Mouse (Mus musculus): ENCODE data around the gene Gm28047. TPM values are rescaled to one million over a fixed set of nuclear protein-coding genes. Genes with fewer than 3 reads are reported as not detected.
"Not testable (repeated sequence)": the region's sequence is repeated elsewhere in the genome, so short reads cannot be mapped to it uniquely, and the experiment has no call there.

Gene Gm28047
- total RNA-seq, 2 experiments from 2014 or later, result 0.60 TPM; not detected in 1

DNA sequence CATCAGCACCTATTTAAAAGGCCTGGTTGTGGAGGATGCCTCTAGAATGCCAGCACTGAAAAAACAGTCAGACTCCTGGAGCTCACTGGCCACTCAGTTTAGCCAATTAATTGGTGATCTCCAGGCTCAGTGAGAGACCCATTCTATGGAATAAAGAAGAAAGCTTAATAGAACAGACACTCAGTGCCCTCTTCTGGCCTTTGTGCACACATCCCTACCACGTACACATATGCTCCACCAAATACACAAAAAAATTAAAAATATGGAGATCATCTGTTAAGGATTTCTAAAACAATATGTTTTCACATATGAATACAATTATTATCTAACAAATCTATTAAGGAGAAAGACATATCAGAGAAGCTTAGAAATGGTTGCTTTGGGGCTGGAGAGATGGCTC lies 4.1 kb downstream of the Gm28047 start:
- no peak for DNase-seq (ENCODE audit: low spot score in 2 of 2)

DNA sequence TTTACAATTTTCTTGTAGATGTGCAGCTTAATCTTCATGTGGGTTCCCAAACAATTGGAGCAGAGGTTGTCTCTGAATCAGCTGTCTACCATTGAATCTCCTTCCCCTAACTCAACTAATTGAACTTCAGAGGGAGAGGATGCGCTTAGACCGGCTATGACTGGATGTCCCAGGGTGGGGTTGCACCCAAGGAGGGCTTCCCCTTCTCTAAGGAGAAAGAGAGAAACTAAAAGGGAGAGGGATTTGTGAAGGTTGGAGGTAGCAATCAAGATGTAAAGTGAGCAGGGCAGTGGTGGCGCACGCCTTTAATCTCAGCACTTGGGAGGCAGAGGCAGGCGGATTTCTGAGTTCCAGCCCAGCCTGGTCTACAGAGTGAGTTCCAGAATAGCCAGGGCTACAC lies 5.4 kb downstream of the Gm28047 start:
- no peak for DNase-seq (ENCODE audit: low spot score in 2 of 2)

DNA sequence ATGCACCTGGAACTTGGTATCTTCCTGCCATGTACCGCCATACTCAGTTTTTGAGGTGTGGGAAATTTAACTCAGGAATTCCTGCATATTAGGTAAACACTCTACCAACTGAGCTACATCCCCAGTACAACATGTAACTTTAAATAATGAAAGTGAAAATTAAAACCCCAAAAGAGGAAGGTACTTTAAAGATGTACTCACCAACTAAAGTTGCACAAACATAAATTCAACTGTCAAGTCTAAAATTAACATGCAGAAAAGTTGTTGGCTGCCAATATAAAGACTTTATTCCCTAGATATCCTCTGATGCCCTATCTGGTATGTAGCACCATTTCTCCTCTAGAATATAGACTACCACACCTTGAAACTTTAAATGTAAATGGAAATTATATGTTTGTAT lies 7.2 kb downstream of the Gm28047 start:
- DNase-seq (ENCODE audit: low spot score in 2 of 2), result no peak

DNA sequence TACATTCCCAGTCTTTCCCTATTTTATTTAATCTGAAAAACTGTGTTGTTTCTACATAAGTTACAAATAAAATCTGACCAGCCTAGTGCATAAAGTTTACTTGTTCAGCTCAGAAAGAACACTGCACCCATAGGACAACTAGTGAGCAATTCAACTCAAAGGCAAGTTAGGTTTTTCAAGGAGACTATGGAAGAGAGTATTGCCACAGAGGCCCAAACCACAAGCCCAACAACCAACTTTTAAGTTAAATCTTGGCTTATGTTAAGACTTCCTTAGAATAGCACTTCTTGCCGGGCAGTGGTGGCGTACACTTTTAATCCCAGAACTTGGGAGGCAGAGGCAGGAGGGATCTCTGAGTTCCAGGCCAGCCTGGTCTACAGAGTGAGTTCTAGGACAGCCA lies 8.7 kb downstream of the Gm28047 start:
- no peak for DNase-seq (ENCODE audit: low spot score in 2 of 2)

DNA sequence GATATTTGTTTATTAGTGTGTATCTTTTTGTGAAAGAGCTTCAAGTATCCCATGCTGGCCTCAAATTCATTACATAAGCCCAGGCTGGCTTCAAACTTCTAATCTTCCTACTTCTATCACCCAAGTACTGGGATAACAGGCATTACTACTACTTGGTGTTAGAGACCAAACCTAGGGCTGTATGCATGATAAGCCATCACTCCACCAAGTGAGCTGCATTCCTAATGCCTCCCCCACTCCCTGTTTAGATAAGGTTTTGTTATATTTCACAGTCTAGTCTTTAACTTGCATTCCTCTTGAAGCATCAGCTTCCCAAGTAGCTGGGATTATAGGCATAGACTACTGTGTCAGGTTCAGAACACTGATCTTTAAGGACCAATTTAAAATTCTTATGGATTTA lies 10.6 kb downstream of the Gm28047 start:
- no peak for DNase-seq (ENCODE audit: low spot score in 2 of 2)

DNA sequence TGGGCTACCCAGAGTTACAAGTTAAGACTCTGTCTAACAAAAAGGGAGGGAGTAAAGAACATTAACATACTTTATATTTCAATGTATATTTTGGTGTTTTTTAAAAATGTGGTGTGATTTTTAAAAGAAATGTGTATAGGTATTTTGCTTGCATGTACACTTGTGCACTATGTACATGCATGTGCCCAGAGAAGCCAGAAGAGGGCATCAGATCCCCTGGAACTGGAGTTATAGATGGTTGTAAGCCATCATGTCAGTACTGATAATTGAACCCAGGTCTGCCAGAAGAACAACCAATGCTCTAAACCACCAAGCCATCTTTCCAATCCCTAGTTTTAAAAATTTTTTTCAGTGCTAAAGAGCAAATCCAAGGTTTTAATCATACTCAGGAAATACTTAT lies 11.9 kb downstream of the Gm28047 start:
- no peak for DNase-seq (ENCODE audit: low spot score in 2 of 2)

DNA sequence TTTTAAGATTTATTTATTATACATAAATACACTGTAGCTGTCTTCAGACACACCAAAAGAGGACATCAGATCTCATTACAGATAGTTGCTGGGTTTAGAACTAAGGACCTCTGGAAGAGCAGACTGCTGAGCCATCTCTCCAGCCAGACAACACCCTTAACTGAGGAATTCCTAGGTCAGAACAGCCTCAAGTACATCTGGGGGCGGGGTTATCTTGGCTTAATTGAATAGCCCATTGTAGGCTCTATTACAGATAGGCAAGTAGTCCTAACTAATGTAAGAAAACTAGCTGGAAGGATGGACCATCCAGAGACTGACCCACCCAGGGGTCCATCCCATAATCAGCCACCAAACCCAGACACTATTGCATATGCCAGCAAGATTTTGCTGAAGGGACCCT lies 16.3 kb downstream of the Gm28047 start:
- DNase-seq (ENCODE audit: low spot score in 2 of 2), result not testable (repeated sequence)

DNA sequence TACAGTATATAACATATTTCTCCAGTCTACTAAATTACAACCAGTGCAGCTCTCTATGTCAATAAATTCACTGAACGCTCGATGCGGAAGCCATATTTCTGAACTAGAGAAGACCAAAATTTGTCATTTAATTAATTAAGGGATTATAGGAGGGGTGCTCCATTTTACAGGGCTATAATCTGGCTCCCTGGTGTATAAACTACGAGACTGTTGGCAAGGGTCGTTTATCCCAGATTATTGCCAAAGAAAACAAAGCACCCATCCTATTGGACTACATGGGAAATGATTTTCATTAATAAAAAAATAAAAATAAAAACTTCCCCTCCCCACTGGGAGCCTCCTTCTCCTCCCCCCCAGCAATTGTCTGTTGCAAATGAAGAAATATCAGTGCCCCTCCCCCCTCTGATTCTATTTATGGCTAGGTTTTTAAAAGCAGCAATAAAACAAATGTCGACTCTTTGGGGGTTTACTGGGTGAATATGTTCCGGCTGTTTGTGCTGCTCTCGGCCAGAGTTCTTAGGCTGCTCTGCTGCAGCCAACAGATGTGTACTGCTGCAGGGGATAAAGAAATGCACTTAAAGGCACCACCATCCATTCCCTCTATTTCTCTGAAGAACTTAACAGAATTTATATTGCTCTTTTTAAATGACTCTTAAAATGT lies 30.7 kb downstream of the Gm28047 start:
- no peak for DNase-seq (ENCODE audit: low spot score in 2 of 2)

DNA sequence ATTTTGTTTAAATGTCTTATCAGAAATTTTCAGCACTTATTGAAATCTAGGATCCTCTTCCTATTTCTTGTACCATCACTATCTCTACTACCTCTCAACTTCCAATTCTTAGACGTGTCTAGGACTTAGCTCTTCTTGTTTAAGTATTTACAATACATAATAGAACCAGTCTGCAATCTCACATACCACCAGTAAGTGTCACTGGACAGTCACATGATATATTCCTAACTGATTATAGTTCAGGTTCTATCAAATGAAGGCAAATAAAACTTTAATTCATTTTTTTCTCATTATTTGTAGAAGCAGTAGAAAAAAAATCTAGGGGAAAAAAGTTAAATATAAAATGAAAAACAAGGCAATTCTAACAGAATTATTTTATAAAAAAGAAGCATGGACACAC lies 32.2 kb downstream of the Gm28047 start:
- no peak for DNase-seq (ENCODE audit: low spot score in 2 of 2)

DNA sequence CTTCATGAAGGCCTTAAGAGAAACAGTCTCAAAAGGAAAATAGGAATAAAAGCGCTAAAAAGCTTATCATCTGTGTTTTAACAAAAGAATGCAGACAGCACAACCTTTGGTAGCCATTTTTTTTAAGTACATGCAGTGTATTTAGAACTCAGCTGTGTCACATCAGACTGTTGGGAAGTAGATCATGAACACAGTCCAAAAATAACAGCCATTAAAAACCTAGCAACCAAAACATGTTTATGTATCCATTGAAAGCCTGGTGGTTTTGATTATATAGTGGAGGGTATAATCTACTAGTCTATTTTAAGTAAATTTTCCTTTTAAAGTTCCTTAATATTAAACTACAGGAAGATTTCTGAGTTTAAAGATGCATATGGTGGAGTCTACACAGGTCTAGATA lies 34.3 kb downstream of the Gm28047 start:
- DNase-seq (ENCODE audit: low spot score in 2 of 2), result no peak

DNA sequence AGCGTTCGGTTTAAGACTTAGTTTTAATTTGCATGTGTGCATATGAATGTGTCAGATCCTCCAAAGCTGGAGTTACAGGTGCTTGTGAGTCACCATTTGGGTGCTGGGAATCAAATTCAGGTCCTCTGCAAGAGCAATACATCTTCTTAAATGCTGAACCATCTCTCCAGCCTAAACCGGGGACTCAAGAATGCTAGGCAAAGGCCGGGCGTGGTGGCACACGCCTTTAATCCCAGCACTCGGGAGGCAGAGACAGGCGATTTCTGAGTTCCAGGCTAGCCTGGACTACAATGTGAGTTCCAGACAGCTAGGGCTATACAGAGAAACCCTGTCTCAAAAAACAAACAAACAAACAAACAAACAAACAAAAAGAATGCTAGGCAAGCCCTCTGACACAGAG lies 35.0 kb downstream of the Gm28047 start:
- DNase-seq (ENCODE audit: low spot score in 2 of 2), result no peak

DNA sequence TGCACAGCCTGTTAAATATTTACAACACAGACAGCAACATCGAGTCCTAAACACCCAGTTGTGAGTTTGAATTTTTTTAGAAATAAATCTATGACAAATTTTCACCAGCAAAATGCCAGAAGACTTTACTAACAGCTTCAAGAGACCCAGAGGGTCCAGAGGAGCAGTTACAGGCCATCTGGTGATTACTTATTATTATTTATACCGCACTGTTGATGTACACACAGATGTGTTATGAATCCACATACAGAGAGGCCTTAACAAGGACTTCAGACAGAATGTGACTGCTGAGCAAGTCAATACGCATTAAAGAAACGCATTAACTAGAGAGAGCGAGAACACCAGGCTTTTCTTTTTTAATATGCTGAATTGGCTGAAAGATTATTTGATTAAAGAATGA lies 39.4 kb downstream of the Gm28047 start:
- no peak for DNase-seq (ENCODE audit: low spot score in 2 of 2)

DNA sequence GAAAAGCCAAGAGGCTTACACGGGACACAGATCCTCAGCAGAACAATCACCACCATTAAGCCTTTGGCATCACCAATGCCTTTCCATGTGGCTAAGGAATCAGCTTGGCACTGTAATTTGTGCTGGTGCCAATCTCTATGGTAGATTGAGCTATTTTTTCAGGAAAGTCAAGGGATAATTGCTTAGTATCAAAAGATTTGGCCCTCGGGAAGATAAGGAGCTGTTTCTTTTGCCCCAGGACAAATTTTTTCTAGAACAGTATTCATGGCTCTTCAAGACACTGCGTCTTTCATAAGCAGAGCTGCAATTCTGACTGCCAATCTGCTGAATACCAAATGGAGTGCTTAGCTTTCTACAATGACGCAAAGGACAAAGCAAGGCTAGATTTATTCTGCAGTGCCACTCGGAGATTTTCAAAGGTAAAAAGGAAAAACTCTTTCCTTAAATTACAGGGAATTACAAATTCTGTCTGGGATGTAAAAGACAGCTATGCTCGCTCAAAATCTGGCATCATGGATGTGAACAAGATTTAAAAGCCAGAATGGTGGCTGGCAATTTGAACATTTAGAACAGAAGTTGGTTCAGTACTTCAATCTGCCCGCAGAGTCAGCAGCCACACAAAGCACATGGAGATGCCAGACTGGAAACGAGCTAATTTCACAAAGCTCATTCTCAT lies 41.0 kb downstream of the Gm28047 start:
- DNase-seq (ENCODE audit: low spot score in 2 of 2), result peak; percentile 48 to 50

DNA sequence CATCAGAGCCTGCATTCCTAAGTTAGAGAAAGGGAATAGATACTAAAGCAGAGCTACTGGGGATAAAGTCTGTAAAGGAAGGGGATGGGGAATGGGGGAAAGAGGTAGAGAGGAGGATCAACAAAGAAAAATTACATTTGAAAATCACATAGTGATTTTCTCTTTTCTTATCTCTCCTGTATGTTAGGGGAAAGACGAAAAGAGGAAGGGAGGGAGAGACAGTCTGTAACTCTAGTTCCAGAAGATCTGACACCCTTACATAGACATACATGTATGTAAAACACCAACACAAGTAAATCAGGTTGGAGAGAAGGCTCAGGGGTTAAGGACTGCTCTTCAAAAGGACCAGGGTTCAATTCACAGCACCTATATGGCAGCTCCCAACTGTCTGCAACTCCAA lies 43.7 kb downstream of the Gm28047 start:
- DNase-seq (ENCODE audit: low spot score in 2 of 2), result no peak

DNA sequence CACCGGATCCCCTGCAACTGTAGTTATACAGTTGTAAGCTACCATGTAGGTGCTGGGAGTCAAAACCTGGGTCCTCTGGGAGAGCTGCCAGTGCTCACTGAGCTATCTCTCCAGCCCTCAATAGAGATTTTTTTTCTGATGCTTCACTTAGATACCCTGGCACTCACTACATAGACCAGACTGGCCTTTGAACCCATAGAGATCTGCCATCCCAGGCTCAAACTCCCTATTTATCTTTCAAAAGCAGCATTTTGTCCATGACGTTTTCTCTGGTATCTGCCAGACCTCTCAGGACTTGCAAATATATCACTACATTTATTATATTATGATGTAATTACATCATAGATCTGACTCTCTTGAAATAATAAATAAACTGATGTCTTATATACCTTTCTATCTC lies 46.5 kb downstream of the Gm28047 start:
- no peak for DNase-seq (ENCODE audit: low spot score in 2 of 2)

DNA sequence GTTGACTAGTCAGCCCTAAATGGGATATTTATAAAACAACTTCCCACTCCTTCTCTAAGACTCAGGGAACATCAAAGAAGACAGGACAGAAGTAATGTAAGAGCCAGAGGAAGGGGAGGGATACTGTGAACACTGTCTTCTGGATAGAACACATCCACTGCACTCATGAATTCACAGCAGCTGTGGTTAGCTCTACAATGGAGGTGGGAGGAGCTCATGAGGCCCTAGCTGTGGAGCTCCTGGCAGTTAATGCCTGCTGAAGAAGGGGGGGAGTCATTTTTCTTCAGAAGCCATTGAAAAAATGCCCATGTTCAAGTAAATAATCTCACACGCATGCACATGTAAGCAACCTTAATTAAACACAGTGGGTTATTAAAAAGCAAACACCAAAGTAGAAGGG lies 47.9 kb downstream of the Gm28047 start:
- DNase-seq (ENCODE audit: low spot score in 2 of 2), result no peak

DNA sequence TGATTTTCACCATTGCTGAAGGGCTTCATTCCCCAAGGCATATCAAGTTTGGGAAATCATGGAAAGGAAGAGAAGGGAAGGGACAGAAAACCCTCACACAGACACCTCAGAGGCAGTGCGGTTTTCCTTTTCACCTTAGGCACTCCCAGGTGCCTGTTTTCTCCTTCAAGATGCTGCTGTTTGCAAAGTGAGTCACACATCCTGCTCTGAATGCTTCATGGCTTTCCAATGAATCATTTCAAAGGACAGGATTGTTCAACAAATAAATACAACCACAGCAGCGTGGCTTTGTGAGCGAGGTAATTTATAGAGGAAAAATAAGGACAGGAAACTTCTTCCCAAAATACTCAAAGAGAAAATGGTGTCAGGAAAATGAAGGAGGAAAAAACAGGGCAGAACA lies 52.8 kb downstream of the Gm28047 start:
- DNase-seq (ENCODE audit: low spot score in 2 of 2), result no peak

DNA sequence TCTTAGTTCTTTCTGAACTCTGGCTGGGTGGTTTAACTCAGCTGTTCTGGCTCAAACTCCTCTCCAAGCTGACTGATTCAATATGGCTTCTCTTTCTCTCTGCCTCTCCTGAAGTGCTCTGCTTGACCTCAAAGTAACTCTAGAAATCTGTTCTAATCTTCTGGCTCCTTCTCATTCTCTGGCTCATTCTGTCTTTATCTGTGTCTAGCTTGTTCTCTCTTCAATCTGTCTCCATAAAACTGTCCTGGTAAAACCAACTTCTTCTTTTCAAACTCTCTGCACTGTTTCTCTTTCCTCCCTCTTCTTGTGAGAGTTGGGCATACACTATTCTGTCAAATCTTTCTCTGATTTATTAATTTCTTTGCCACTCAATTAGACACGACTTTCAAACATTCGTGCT lies 57.0 kb downstream of the Gm28047 start:
- DNase-seq (ENCODE audit: low spot score in 2 of 2), result no peak

DNA sequence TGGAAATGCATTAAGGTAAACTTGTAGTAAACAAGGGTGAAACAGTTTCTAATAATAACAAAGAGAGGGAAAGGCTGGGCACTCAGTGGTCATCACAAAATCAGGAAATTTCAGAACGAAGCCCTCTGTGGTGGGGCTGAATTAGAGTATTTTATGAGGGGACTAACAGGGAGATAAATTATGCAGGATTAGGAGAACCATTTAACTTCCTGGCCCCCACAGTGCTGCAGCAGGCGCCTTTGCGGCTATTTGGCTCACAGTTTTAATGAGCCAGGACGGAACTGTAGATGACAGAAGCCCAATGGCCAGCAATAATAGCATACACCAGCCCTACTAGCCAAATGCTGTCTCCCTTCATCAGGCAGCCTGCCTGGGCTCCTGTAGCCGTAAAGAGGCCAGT lies 61.2 kb downstream of the Gm28047 start:
- DNase-seq (ENCODE audit: low spot score in 2 of 2), result peak in 1 of 2 experiments; percentile 24

DNA sequence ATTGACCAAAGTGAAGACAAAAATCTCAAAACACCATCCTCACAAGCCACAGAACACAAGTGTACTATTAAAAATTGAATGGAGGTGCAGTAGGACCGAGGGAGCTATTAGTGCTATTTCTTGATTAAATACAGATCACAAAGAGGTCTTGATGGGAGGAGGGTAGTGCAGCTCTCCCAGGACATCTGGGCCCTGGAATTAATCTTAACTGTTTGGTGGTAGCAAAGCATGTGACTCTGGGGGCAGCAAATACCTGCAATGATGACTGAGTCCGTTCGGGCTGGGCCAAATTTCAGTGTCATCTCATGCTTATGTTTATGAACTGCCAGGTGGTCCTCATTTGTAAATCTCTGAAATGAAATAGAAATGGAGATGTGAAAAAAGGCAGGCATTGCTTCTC lies 61.8 kb downstream of the Gm28047 start:
- DNase-seq (ENCODE audit: low spot score in 2 of 2), result no peak

DNA sequence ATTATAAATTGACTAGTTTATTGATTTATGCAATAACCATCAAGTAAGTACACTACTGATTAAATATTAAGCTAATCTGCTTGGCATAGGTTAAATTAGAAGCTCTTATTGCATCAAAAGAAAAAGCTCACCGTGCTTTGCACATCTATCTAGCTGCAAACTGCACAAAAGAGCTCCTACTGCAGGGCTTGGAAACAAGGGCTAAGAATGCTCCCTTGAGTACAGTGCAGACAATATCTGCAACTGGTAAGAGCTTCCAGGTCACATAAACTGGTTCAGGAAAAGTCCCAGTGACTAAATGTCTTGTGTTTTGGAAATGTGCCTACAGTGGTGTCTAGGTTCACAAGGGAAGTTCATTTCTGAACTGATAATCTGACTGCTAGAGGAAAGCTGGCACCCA lies 62.4 kb downstream of the Gm28047 start:
- DNase-seq (ENCODE audit: low spot score in 2 of 2), result no peak

DNA sequence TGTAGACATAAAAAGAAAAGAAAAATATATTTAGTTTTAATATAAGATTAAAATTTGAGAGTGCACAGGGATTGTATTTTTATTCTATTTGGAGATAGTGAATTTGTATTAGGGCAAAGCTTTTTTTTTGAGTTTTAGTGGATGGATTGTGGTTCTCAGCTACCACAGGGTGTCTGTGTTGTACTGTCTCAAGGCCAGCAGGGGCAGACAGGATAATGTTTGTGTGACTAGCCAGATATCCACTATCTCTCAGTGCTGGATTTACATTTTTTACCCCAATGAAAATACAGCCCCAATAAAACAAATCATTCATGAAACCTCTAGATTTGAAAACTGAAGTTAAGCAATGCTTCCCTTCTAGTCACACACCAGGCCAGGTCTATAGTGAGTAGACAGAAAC lies 67.3 kb downstream of the Gm28047 start:
- no peak for DNase-seq (ENCODE audit: low spot score in 2 of 2)

DNA sequence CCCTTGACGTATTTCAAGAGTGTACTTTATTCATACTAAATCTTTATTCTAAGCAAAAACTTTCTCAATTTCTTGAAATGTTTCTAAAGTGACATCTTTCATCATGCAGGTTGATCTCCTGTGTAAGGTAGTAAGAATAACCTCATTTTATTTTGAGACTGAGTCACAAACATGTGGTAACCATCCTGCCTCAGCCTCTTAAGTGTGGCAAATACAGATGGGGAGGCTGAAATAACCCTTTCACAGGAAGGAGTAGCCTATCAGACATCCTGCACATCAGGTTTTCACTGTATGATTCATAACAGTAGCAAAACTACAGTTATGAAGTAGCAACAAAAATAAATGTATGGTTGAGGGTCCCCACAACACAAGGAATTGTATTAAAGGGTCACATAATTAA lies 69.3 kb downstream of the Gm28047 start:
- no peak for DNase-seq (ENCODE audit: low spot score in 2 of 2)
